ENCODE assay signal across 8 mouse cellular contexts in the genomic region with DNA sequence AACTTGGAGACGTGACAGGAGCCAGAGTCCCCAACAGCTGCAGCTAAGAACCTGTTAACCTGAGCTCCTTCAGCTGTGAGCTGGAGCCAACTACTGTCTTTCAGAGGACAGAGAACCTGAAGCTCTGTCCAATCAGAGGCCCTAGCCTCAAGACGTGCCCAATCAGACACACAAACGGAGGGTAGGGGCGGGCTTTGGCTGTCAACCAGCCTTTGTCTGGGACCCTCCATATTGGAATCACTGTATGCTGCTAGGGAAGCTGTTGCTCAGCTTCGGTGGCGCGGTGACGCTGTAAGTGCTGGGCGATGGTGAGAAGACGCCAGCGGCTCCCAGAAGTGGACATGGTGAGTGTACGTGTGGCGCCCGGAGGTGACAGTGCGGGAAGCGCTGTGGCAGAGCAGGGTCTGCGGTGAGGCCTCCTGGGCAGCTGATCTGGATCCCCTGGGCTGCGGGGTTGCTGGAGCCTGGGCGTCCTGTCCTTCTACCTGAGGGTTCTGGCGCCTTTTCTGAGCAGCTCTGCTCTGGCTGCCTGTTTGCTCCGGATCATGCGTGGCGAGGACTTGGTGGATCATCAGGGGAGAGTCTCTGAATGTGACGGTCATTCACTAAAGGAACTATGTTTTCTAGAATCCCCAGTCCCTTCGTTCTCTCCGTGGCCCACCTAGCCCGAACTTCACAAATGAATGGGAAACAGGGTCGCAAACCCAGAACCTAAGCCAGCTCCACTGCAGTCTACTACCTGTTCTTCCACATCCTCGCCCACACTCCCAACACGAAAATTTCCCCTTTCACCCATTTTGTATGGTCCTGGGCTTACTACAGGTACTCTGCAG. TPM values are rescaled to one million over a fixed set of nuclear protein-coding genes. Genes with fewer than 3 reads are reported as not detected.
DNase-seq lines count a peak whose midpoint lies in the region; ATAC-seq lines count a peak whose summit lies in the region.

A gene (plus strand): TSS at position 215 of the 833 bp plus-strand sequence.

- peak; percentile 93 to 98 for DNase-seq in adrenal gland, adult (ENCODE audit: inconsistent age in 2 of 2, low spot score in 1 of 2)
- DNase-seq in embryo, embryonic 10.5 days (ENCODE audit: low spot score), result peak; percentile 97
- DNase-seq in gastrocnemius, postnatal 14 days, result peak; percentile 92
- DNase-seq in left cerebral cortex, postnatal 10 days (ENCODE audit: extremely low spot score in 1 of 2, low spot score in 2 of 2), result peak; percentile 95 to 96
- peak; percentile 92 for DNase-seq in right cerebral cortex, postnatal 25 days
- peak; percentile 90 to 94 for DNase-seq in urinary bladder, postnatal 4 days (ENCODE audit: low spot score in 2 of 2)

- peak; percentile 87 for ATAC-seq in inflammation-experienced regulatory T-cells, adult 6 months
- ATAC-seq in megakaryocyte-erythroid progenitor cell, adult 5-6 weeks (replicated peaks; ENCODE audit: low FRiP score, low TSS enrichment, poor library complexity, severe bottlenecking), result peak; percentile 94

- intact Hi-C loops in gastrocnemius, postnatal 14 days (cut with DNase I; ENCODE audit: low total_unique reads), result no loop called here
- intact Hi-C loops in left cerebral cortex, postnatal 10 days (cut with DNase I), result no loop called here

RNA-seq across cellular contexts. Expression of the gene that starts here (rescaled TPM):
- 1 to 10 TPM; 2.2 to 2.5 TPM for total RNA-seq in gastrocnemius, postnatal 14 days (2021)
- polyA plus RNA-seq in inflammation-experienced regulatory T-cells, adult 6 months (2017; shearing (Covaris generic)), result 10 to 100 TPM in 1 of 3 experiments, 1 to 10 TPM in 2; 6.2 to 11.7 (median 8.7) TPM
- 10 to 100 TPM; 12.1 to 12.6 TPM for total RNA-seq in left cerebral cortex, postnatal 10 days (2021)
- 10.4 and 20.4 TPM in 2 replicates for total RNA-seq in megakaryocyte-erythroid progenitor cell, adult 5-6 weeks (2014; fragmentation: Nextera tagmentation)
- 15.2 and 23.7 TPM in 2 replicates for total RNA-seq in megakaryocyte-erythroid progenitor cell, adult 5-6 weeks (2017)

Comparison
In these comparisons a context has a peak if more than half of its experiments do, and no peak if none do; other contexts are left out.
1. Peak in every context shown above with its lines: DNase-seq and ATAC-seq.